Mouse (Mus musculus): ENCODE data around the gene Pde6h.

DNA sequence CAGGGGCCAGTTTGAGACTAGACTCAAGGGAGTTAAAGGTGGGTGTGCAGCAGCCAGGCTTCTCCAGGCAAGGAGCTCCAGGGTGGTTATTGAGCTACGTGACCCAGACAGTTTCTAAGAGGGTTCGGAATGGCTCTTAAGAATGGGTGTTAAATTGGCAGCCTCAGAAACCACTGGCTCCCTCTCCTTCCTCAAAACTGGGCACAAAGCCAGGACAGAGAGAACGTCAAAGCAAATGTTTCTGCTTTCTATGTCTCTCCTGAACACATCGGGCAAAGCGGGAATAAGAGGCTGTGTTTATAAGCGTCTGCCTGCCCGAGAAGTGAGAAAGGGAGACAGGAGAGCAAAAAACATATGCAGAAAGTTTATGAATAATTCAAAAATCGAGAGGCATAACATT is 49.0 kb upstream of the Pde6h start:
- TF ChIP-seq EP300 (optimal IDR thresholded peaks at IDR 0.05), result no peak
- no peak for TF ChIP-seq CTCF (IDR thresholded peaks at IDR 0.05; ENCODE audit: low read depth)
